Mouse (Mus musculus): ENCODE measurements around the gene Crim1.

Gene Crim1

DNA sequence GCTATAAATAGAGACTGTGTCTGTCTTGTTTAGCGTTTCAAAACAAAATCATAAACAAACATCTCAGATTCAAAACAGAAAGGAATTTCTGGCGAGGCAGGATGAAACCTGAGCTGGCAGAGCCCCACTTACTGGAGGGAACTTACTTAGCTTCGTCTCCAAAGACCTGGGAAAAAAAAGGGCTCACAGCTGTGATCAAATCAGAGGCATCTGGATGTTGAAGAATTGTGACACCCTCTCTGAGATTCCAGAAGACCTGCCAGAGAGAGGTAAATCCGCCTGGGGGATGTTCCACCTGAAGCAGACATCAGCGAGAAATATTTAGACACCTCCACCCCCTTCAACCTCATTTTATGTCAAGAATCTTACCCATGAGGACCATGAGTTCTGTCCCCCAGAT is 11.8 kb downstream of the Crim1 start:
- DNase-seq, result no peak

DNA sequence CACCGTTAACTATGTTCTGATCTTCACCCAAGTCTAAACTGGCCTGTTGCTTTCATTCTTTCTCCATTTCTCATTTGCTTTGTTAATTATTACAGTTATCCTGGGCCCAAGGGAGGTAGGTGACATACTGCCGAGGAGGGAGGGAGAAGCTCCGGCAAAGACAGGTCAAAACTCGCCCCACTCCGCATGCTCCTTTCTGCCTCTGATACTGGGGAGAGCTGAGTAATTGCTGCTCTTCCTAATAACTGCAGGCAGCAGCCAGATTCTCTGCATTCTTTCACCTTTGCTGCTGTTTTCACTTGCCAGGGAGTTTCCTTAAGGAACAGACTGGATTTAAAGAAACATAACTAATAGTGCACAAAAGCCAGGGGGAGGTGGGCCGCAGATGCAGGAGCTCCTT is 13.1 kb downstream of the Crim1 start:
- DNase-seq, result peak; percentile 71

DNA sequence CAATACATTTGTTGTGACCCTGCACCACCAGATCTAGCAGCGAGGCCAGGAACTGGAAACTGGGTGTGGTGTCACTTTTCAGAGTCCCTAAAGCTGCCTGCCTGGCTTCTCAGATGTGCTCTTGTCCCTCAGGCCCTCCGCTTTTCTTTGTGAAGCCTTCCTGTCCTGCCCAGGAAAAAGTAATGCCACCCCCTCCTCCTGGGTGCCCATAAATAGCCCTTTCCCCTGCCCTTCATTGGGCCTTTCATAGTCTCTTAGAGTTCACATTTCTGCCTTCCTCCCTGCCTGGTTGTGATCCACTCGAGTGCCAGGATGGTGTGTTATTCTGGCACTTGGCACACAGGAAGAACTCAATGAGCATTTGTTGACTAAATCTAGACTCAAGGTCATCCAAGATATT is 16.5 kb downstream of the Crim1 start:
- DNase-seq, result peak; percentile 61

DNA sequence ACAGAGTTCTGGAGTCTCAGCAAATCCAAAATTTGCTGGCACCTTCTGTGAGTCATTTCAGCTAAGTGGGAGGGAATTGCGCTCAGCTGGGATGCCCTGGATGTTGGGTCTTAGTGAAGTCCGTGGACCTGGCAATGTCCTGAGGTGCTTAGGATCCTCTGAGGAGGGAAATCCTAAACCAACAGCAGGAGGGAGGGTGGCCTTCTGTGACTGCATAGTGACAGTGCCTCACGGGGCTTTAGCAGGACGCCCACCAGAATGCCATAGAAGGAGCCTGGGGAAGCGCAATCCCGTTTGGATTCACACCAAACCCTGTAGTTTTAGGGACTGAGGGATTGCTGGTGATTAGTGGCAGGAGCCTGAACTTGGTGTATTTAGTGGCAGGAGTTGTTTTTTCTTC is 17.4 kb downstream of the Crim1 start:
- no peak for DNase-seq

GRCm38 (mm10) chr17:78218506-78219232 is 18.6 kb downstream of the Crim1 start:
- no peak for DNase-seq

GRCm38 (mm10) chr17:78221007-78221642 is 21.1 kb downstream of the Crim1 start:
- DNase-seq, result peak; percentile 72

GRCm38 (mm10) chr17:78221860-78222259 is 21.8 kb downstream of the Crim1 start:
- no peak for DNase-seq

DNA sequence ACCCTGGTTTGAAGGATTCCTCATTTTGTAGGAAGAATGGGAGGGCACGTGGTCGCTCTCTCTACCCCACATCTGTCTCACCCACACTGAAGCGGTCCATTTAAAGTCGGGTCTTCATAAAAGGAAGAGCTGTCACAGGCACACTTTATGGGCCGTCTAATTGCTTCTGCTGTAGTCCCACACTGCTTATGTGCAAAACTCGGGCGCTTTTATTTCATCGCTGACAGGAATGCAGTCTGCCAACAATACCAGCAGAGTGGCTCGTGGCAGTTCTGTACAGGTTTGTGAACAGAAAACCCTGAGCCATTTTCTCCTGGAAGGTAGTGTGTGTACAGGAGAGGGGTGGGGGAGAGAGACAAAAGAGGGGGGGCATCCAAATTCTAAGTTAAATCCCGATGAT is 23.9 kb downstream of the Crim1 start:
- no peak for DNase-seq

DNA sequence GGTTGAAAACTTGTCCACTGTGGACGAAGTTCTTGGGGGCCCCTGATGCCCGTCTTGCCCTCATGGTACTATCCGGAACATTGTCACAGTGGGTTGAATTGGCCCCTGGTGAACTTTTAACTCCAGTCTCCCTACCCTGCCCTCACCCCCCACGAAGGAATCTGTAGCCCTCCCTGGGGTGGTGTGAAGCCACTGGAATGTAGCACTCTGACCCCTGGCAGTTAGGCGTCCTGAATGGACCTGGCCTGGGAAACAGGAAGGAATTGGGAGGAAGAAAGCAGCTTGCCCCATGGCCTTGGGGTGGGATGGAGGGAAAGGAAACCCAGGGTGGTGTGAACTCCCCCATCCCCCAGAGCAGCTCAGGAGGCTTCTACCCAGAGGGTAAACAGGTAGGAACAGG is 25.5 kb downstream of the Crim1 start:
- DNase-seq, result peak; percentile 93

- no peak for DNase-seq
These were observed 27.2 kb downstream of the Crim1 start for GRCm38 (mm10) chr17:78227211-78227610.

DNA sequence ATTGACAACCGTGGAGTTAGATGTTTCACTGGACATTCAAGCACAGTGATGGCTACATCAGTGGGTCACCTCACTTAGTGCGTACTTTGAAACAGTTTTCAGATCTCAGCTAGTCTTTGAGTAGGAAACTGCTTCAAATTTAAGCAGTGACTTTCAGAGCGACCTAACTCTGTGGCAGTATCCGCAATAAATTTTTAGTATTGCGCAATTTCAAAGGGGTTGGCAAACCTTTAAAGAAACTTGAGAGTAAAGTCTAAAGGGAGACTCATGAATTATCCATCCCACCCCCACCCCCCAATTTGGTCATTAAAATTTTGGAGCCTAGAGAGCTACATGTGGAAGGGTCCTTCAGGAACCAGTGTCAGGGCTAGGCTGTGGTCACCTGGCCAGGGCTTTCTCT is 31.5 kb downstream of the Crim1 start:
- no peak for DNase-seq

DNA sequence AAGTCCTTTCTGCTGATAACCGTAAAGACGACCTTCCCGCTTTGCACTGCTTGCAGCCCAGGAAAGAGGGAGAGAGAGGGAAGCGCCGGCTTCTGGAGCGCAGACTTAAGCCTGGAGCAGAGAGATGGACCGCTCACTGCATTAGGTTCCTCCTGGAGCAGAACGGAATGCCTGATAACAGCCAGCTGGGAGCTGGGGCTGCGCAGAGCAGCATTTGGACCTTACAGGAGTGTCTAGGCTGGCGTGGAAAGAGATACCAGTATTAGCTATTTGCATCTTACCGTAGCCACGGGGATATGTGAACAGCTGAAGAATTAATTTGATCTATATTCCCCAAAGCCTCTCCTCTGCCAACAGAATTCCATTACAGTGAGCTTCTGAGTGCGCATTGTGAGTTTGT is 32.7 kb downstream of the Crim1 start:
- no peak for DNase-seq

DNA sequence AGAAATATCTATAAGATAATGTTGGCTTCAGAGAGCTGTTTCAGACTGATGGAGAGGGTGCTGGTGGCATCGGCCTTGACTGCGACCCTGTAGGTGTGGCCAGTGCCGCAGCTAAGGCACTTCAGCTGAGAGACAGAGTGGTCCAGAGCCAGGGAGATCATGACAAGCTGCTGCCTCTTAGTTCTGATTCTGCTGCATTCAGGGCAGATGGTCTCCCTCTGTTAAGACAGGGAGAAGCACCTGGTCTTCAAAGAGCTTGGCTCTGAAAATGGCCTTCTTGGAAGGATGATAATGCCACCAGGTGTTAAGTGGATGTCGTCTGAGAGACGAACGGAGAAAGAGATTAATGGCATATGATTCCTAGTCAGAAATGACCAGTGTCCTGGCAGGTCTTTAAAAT is 33.8 kb downstream of the Crim1 start:
- DNase-seq, result no peak

- no peak for DNase-seq
These were observed 36.1 kb downstream of the Crim1 start for GRCm38 (mm10) chr17:78236126-78236525.

GRCm38 (mm10) chr17:78237954-78238353 is 37.9 kb downstream of the Crim1 start:
- DNase-seq, result no peak

DNA sequence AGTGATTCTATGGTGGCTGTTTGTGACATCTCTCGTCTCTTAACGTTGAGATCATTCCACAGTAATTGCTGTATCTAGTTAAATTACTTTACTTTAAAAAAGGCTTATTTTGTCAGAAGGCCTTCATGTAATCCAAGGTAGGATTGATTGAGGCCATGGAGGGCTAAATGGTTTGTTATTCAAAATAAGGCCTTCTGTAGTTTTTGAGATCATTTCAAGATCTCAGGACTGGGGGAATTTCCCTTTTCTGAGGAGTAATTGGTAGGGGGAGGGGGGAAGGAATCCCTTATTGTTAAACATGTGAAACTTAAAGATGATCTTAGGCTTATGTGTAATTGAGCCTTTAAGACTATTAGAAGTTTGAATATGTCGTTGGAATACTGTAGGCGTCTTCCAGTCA is 40.1 kb downstream of the Crim1 start:
- DNase-seq, result no peak

DNA sequence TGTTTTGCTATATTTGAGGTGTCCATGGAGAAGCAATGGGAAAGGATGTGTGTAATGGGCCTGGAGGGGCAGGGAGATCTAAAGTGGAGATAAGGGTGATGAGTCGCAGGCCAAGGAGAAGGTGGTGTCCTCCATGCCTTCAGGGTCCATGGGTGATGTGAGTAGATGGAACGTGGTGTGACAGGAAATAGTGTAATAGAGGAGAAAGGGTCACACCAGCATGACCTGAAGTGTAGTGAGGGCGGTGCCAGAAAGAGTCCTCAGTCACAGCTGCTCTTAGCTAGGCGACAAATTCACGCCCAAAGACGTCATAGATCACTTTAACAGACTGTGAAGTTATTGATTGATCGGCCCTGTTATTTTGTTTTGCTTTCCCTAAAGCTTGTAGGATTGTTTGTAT is 41.2 kb downstream of the Crim1 start:
- DNase-seq, result no peak

- peak; percentile 60 for DNase-seq
These were observed 44.7 kb downstream of the Crim1 start for GRCm38 (mm10) chr17:78244752-78245151.

GRCm38 (mm10) chr17:78245444-78245843 is 45.4 kb downstream of the Crim1 start:
- DNase-seq, result no peak

GRCm38 (mm10) chr17:78246634-78247383 is 46.8 kb downstream of the Crim1 start:
- peak; percentile 65 for DNase-seq

GRCm38 (mm10) chr17:78248197-78248596 is 48.1 kb downstream of the Crim1 start:
- no peak for DNase-seq

- DNase-seq, result peak; percentile 37
These were observed 48.9 kb downstream of the Crim1 start for GRCm38 (mm10) chr17:78248943-78249342.

GRCm38 (mm10) chr17:78250149-78250938 is 50.3 kb downstream of the Crim1 start:
- peak; percentile 67 for DNase-seq
